Mouse (Mus musculus): ENCODE data around the gene Tm4sf20. TPM values are rescaled to one million over a fixed set of nuclear protein-coding genes. Genes with fewer than 3 reads are reported as not detected.

Tm4sf20 gene
- polyA plus RNA-seq, 1 experiment from 2014 or later = 0.53 TPM

- 98% methylated on average over 1 of the region's 1 CpGs for WGBS
- DNase-seq (ENCODE audit: low spot score) = no peak
- H3K27me3 ChIP-seq (ENCODE audit: insufficient read depth, low read length) = no peaks in the 10 kb centered on the region
- H3K36me3 ChIP-seq (ENCODE audit: insufficient read depth, low read length) = no peaks in the 10 kb centered on the region
- no peak overlapping the region for H3K9ac ChIP-seq (ENCODE audit: low read depth, low read length)
- H3K4me1 ChIP-seq (replicated peaks; ENCODE audit: insufficient read depth, low read length) = no peaks in the 10 kb centered on the region
- H3K9me3 ChIP-seq (replicated peaks; ENCODE audit: low read length) = no peaks in the 10 kb centered on the region
- no peak for TF ChIP-seq CTCF (IDR thresholded peaks at IDR 0.05; ENCODE audit: low read depth)
- H3K27ac ChIP-seq = no peak overlapping the region
- ATAC-seq (replicated peaks; ENCODE audit: low FRiP score, low read depth) = no peak
- H3K4me3 ChIP-seq (replicated peaks; ENCODE audit: low read depth, low read length) = no peak overlapping the region
- H3K4me2 ChIP-seq (ENCODE audit: low read length) = no peak overlapping the region
Measured at GRCm38 (mm10) chr1:82804059-82804458, 35.8 kb upstream of the Tm4sf20 start.

GRCm38 (mm10) chr1:82803608-82804007 lies 35.3 kb upstream of the Tm4sf20 start:
- 73% methylated on average over 7 of the region's 7 CpGs for whole genome bisulfite sequencing
- ATAC-seq (replicated peaks; ENCODE audit: low FRiP score, low read depth) (no peak), DNase-seq (ENCODE audit: low spot score) (no peak)
- Histone ChIP-seq H3K4me1 (replicated peaks; ENCODE audit: insufficient read depth, low read length) (no peaks in the 10 kb centered on the region), H3K9me3 (replicated peaks; ENCODE audit: low read length) (no peaks in the 10 kb centered on the region), H3K9ac (ENCODE audit: low read depth, low read length) (no peak overlapping the region), H3K27me3 (ENCODE audit: insufficient read depth, low read length) (no peaks in the 10 kb centered on the region), H3K4me3 (replicated peaks; ENCODE audit: low read depth, low read length) (no peak overlapping the region), H3K4me2 (ENCODE audit: low read length) (no peak overlapping the region), H3K36me3 (ENCODE audit: insufficient read depth, low read length) (no peaks in the 10 kb centered on the region), H3K27ac (no peak overlapping the region)
- TF ChIP-seq CTCF (IDR thresholded peaks at IDR 0.05; ENCODE audit: low read depth) = peak; percentile 64

- H3K4me2 ChIP-seq (ENCODE audit: low read length) = no peak overlapping the region
- no peak for ATAC-seq (replicated peaks; ENCODE audit: low FRiP score, low read depth)
- H3K27me3 ChIP-seq (ENCODE audit: insufficient read depth, low read length) = no peaks in the 10 kb centered on the region
- DNase-seq (ENCODE audit: low spot score) = no peak
- WGBS = 78% methylated on average over 12 of the region's 12 CpGs
- no peaks in the 10 kb centered on the region for H3K4me1 ChIP-seq (replicated peaks; ENCODE audit: insufficient read depth, low read length)
- no peaks in the 10 kb centered on the region for H3K9me3 ChIP-seq (replicated peaks; ENCODE audit: low read length)
- H3K36me3 ChIP-seq (ENCODE audit: insufficient read depth, low read length) = no peaks in the 10 kb centered on the region
- H3K9ac ChIP-seq (ENCODE audit: low read depth, low read length) = no peak overlapping the region
- TF ChIP-seq CTCF (IDR thresholded peaks at IDR 0.05; ENCODE audit: low read depth) = no peak
- H3K4me3 ChIP-seq (replicated peaks; ENCODE audit: low read depth, low read length) = no peak overlapping the region
- no peak overlapping the region for H3K27ac ChIP-seq
Measured at GRCm38 (mm10) chr1:82801105-82801783, 33.0 kb upstream of the Tm4sf20 start.

DNA sequence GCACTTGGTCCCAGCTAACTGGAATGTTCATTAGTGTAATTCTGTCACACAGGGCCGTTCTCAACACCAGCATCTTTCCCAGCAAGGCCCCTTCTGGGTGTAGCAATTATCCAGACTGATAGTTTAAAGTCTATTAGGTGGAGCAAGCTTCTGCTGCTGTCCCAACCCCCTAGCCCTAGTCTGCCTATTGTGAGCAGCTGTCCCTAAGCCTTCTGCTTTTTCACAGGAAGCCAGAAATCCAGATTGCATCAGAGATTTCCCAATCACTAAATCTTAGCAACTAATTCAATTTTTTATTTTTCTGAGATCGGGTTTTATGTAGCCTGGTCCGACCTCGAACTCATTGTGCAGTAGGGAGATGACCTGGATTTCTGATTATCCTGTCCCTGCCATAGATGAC lies 30.7 kb upstream of the Tm4sf20 start:
- ATAC-seq (replicated peaks; ENCODE audit: low FRiP score, low read depth) = no peak
- TF ChIP-seq CTCF (IDR thresholded peaks at IDR 0.05; ENCODE audit: low read depth) = no peak
- DNase-seq (ENCODE audit: low spot score) = no peak
- H3K27me3 ChIP-seq (ENCODE audit: insufficient read depth, low read length) = no peaks in the 10 kb centered on the region
- no peaks in the 10 kb centered on the region for H3K36me3 ChIP-seq (ENCODE audit: insufficient read depth, low read length)
- no peak overlapping the region for H3K9ac ChIP-seq (ENCODE audit: low read depth, low read length)
- H3K4me1 ChIP-seq (replicated peaks; ENCODE audit: insufficient read depth, low read length) = no peaks in the 10 kb centered on the region
- no peak overlapping the region for H3K4me3 ChIP-seq (replicated peaks; ENCODE audit: low read depth, low read length)
- H3K9me3 ChIP-seq (replicated peaks; ENCODE audit: low read length) = no peaks in the 10 kb centered on the region
- H3K4me2 ChIP-seq (ENCODE audit: low read length) = no peak overlapping the region
- no peak overlapping the region for H3K27ac ChIP-seq
- WGBS = 65% methylated on average over 4 of the region's 4 CpGs

DNA sequence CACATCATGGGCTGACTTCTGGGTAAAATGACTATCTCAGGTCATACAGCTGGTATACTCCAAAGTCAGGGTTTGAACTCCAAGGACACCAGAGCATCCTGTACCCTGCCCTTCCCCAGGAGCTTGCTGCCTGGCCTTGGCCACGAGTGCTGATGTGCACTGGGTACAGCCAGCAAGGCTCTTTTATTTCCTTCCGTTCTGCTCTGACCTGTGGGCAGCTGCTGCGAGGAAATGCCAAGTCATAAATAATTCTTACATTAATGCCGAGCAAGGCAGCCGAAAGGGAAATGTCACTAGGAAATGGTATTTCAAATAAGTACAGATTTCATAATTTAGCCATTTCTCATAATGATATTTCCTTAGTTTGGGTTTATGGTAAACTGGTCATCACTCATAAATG lies 30.0 kb upstream of the Tm4sf20 start:
- 21% methylated on average over 5 of the region's 5 CpGs for WGBS
- no peaks in the 10 kb centered on the region for H3K36me3 ChIP-seq (ENCODE audit: insufficient read depth, low read length)
- H3K9me3 ChIP-seq (replicated peaks; ENCODE audit: low read length) = no peaks in the 10 kb centered on the region
- H3K4me1 ChIP-seq (replicated peaks; ENCODE audit: insufficient read depth, low read length) = no peaks in the 10 kb centered on the region
- no peak for ATAC-seq (replicated peaks; ENCODE audit: low FRiP score, low read depth)
- H3K4me2 ChIP-seq (ENCODE audit: low read length) = no peak overlapping the region
- no peak overlapping the region for H3K9ac ChIP-seq (ENCODE audit: low read depth, low read length)
- TF ChIP-seq CTCF (IDR thresholded peaks at IDR 0.05; ENCODE audit: low read depth) = no peak
- no peak overlapping the region for H3K4me3 ChIP-seq (replicated peaks; ENCODE audit: low read depth, low read length)
- H3K27ac ChIP-seq = no peak overlapping the region
- H3K27me3 ChIP-seq (ENCODE audit: insufficient read depth, low read length) = no peaks in the 10 kb centered on the region
- DNase-seq (ENCODE audit: low spot score) = peak; percentile 62

DNA sequence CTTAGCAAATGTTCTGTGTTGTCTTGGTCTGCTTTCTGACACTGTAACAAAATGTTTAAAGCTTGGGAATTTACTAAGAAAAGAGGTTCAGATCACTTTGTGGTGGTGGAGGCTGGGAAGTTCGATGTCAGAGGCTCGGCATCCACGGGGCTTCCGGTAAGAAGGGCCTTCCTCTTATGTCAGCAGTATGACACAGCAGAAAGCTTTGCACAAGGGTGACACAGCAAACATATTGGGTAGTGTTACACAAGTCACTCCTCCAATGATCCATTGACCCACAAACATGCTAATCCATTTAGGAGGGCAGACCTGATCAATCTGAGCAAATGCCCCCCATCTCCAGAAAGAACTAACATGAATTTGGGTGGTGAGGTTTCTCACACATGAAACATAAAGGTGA lies 28.8 kb upstream of the Tm4sf20 start:
- no peaks in the 10 kb centered on the region for H3K27me3 ChIP-seq (ENCODE audit: insufficient read depth, low read length)
- WGBS = 98% methylated on average over 4 of the region's 4 CpGs
- H3K27ac ChIP-seq = no peak overlapping the region
- no peaks in the 10 kb centered on the region for H3K9me3 ChIP-seq (replicated peaks; ENCODE audit: low read length)
- no peak overlapping the region for H3K4me3 ChIP-seq (replicated peaks; ENCODE audit: low read depth, low read length)
- H3K9ac ChIP-seq (ENCODE audit: low read depth, low read length) = no peak overlapping the region
- no peaks in the 10 kb centered on the region for H3K36me3 ChIP-seq (ENCODE audit: insufficient read depth, low read length)
- TF ChIP-seq CTCF (IDR thresholded peaks at IDR 0.05; ENCODE audit: low read depth) = no peak
- ATAC-seq (replicated peaks; ENCODE audit: low FRiP score, low read depth) (no peak), DNase-seq (ENCODE audit: low spot score) (no peak)
- no peak overlapping the region for H3K4me2 ChIP-seq (ENCODE audit: low read length)
- H3K4me1 ChIP-seq (replicated peaks; ENCODE audit: insufficient read depth, low read length) = no peaks in the 10 kb centered on the region
